Mouse (Mus musculus) thymus, postnatal 10 days (tissue): ENCODE results near the gene Gm5416.
"Not testable (repeated sequence)": the region's sequence is repeated elsewhere in the genome, so short reads cannot be mapped to it uniquely, and the experiment has no call there.

Experiments
- DNase-seq, 2 experiments: peaks; one replicate each; pipeline ENCODE4 v3.0.0; 2021; ENCODE audit warnings: low spot score in 2 of 2

The Gm5416 gene

GRCm38 (mm10) chr16:36209967-36210453 lies at the start of gene Gm5416:
Gene Gm5416, plus strand, starts transcription at chr16:36210403.
- no peak for DNase-seq

GRCm38 (mm10) chr16:36167841-36168240 lies 42.4 kb upstream of the Gm5416 start:
- DNase-seq: not testable (repeated sequence)

GRCm38 (mm10) chr16:36176108-36176507 lies 34.1 kb upstream of the Gm5416 start:
- DNase-seq: no peak

GRCm38 (mm10) chr16:36179910-36180309 lies 30.3 kb upstream of the Gm5416 start:
- DNase-seq: no peak

GRCm38 (mm10) chr16:36183912-36184311 lies 26.3 kb upstream of the Gm5416 start, which contains the start of gene Gm5483:
Gene Gm5483, plus strand, starts transcription at chr16:36184212.
- DNase-seq: not testable (repeated sequence)

- no peak for DNase-seq
These were observed 11.0 kb upstream of the Gm5416 start for GRCm38 (mm10) chr16:36199226-36199625.

GRCm38 (mm10) chr16:36203846-36204245 lies 6.4 kb upstream of the Gm5416 start:
- no peak for DNase-seq

- DNase-seq: not testable (repeated sequence)
These were observed 4.5 kb upstream of the Gm5416 start for GRCm38 (mm10) chr16:36205684-36206083.

- DNase-seq: not testable (repeated sequence)
These were observed 11.0 kb downstream of the Gm5416 start, which contains the start of gene 2010005H15Rik for GRCm38 (mm10) chr16:36221168-36221567. Gene 2010005H15Rik, plus strand, starts transcription at chr16:36221468.

GRCm38 (mm10) chr16:36260585-36260984 lies 50.4 kb downstream of the Gm5416 start:
- not testable (repeated sequence) for DNase-seq
